Mouse (Mus musculus) limb, embryonic 13.5 days (tissue): ENCODE results near the gene Ppm1l. TPM values are rescaled to one million over a fixed set of nuclear protein-coding genes. Genes with fewer than 3 reads are reported as not detected.
"Not testable (repeated sequence)": the region's sequence is repeated elsewhere in the genome, so short reads cannot be mapped to it uniquely, and the experiment has no call there.

Source experiments
- ATAC-seq: fragments of 200-750 bp; cut with Nextera tagmentation; 2 replicates; pipeline ENCODE4 v1.8.0; 2017; ENCODE audit warnings: low read depth, moderate number of reproducible peaks, moderate TSS enrichment; ENCODE audit not compliant: low FRiP score
- H3K27ac ChIP-seq: fragments of 300-500 bp; sonication (generic); 2 replicates; pipeline ENCODE4 v1.5.1; 2015; ENCODE audit warnings: inconsistent platforms, mild to moderate bottlenecking, moderate library complexity
- H3K27me3 ChIP-seq: fragments of 300-500 bp; sonication (generic); 2 replicates; pipeline ENCODE4 v1.6.1; 2015; ENCODE audit warnings: mild to moderate bottlenecking, inconsistent platforms
- H3K36me3 ChIP-seq: fragments of 300-500 bp; sonication (generic); 2 replicates; pipeline ENCODE4 v1.6.1; 2015; ENCODE audit warnings: inconsistent platforms, mild to moderate bottlenecking, moderate library complexity
- H3K4me1 ChIP-seq: fragments of 300-500 bp; sonication (generic); 2 replicates; pipeline ENCODE4 v1.6.1; 2015; ENCODE audit warnings: inconsistent platforms
- H3K4me2 ChIP-seq: fragments of 300-500 bp; sonication (generic); replicated peaks from 2 replicates; pipeline ENCODE4 v1.6.1; 2015; ENCODE audit warnings: inconsistent platforms, mild to moderate bottlenecking, moderate library complexity
- H3K4me3 ChIP-seq: fragments of 300-500 bp; sonication (generic); 2 replicates; pipeline ENCODE4 v1.5.1; 2015; ENCODE audit warnings: moderate library complexity, mild to moderate bottlenecking, inconsistent platforms
- H3K9ac ChIP-seq: fragments of 300-500 bp; sonication (generic); 2 replicates; pipeline ENCODE4 v1.6.1; 2015; ENCODE audit warnings: mild to moderate bottlenecking, inconsistent platforms
- H3K9me3 ChIP-seq: fragments of 300-500 bp; sonication (generic); 2 replicates; pipeline ENCODE4 v1.6.1; 2016; ENCODE audit warnings: inconsistent platforms
- WGBS: fragments of 180-500 bp; shearing (Covaris S2); methylation state at CpG from one replicate; pipeline ENCODE4 v1.1.7; 2015; 5-methylcytosine and 5-hydroxymethylcytosine counted together
- polyA plus RNA-seq: library from polyadenylated mRNA; unstranded; fragments of >200 nt; fragmentation: Nextera tagmentation; extraction: Ambion mirVana; gene quantifications from 2 replicates; pipeline ENCODE4 v1.2.1, GENCODE M21; 2015

Ppm1l gene
- polyA plus RNA-seq, 1 experiment from 2014 or later, result 15.9 TPM

- H3K4me3 ChIP-seq, H3K27ac ChIP-seq, H3K36me3 ChIP-seq, H3K4me2 ChIP-seq, H3K9ac ChIP-seq, ATAC-seq, H3K4me1 ChIP-seq, H3K9me3 ChIP-seq, H3K27me3 ChIP-seq: not testable (repeated sequence)
- 91% methylated on average over 1 of the region's 1 CpGs for WGBS
Measured at GRCm38 (mm10) chr3:69565586-69565985, 248.9 kb downstream of the Ppm1l start.

DNA sequence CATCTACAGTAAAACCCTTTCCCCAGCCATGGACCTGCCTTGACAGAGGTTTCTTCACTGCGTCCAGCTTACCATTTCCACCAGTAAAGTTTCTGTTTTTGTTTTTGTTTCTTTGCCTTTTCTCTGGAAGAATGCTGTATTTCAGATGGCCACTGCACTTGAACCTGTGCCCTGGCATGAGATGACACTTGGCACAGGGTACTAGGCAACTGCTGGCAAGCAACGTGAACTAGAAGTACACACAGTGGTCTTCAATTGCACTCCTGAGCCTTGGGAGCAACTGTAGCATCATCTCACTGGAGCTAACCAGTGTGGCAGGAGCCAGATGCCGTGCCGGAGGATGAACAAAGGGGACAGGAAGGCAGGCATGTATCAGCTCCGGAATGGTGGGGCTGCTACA is 255.9 kb downstream of the Ppm1l start:
- no peaks in the 10 kb centered on the region for H3K9me3 ChIP-seq
- 96% methylated on average over 5 of the region's 5 CpGs for WGBS
- H3K27me3 ChIP-seq, result no peaks in the 10 kb centered on the region
- no peak overlapping the region for H3K4me3 ChIP-seq
- H3K9ac ChIP-seq, result no peak overlapping the region
- no peaks in the 10 kb centered on the region for H3K4me1 ChIP-seq
- H3K4me2 ChIP-seq, result no peak overlapping the region
- H3K27ac ChIP-seq, result no peak overlapping the region
- peaks cover 37% of the 10 kb centered on the region for H3K36me3 ChIP-seq
- no peak for ATAC-seq

DNA sequence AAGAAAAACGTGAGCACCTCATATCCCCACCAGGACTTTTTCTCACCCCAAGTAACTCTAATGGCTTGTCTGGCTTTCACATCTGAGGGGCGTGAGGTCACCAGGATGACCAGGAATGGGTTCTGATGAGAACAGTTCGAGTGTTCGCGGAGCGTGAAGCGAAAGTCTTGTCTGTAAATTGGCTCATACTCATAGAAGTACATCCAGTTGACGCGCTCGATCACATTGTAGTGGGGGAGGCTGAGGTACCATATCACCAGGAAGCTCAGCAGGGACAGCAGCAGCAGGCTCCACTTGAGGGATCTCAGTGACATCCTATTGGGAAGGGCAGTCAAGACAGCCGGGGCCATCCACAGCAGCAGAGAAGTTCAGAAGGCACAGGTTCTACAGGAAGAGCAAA is 258.9 kb downstream of the Ppm1l start:
- Histone ChIP-seq H3K27me3 (no peaks in the 10 kb centered on the region), H3K4me3 (no peak overlapping the region), H3K9me3 (no peaks in the 10 kb centered on the region), H3K4me1 (no peaks in the 10 kb centered on the region), H3K36me3 (peaks cover 54% of the 10 kb centered on the region), H3K27ac (no peak overlapping the region), H3K4me2 (no peak overlapping the region), H3K9ac (no peak overlapping the region)
- 94% methylated on average over 11 of the region's 11 CpGs for WGBS
- ATAC-seq, result no peak

DNA sequence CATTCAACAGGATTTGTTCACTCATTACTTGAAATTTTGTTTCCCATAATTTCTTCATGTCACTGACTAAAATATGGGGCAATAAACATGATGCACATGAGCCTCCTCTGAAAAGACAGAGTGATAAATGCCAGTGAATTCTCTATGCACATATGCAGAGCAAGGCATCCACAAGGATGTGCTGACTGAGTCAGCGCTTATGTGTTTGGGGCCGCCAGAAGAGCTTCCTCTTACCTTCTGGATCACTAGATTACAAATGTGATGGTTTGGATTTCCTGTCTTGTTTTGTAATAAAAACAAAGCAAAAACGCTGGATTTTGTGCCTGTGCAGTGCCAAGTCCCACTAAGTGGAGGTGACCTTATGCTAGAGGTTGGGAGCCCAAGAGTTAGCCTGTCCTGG is 260.1 kb downstream of the Ppm1l start:
- Histone ChIP-seq H3K4me2 (no peak overlapping the region), H3K36me3 (peaks cover 54% of the 10 kb centered on the region), H3K9ac (no peak overlapping the region), H3K9me3 (no peaks in the 10 kb centered on the region), H3K4me1 (no peaks in the 10 kb centered on the region), H3K4me3 (no peak overlapping the region), H3K27me3 (no peaks in the 10 kb centered on the region), H3K27ac (no peak overlapping the region)
- no peak for ATAC-seq
- WGBS, result 85% methylated on average over 3 of the region's 3 CpGs

- Histone ChIP-seq H3K9ac (no peak overlapping the region), H3K27ac (no peak overlapping the region), H3K4me2 (no peak overlapping the region), H3K4me3 (no peak overlapping the region), H3K4me1 (no peaks in the 10 kb centered on the region), H3K27me3 (no peaks in the 10 kb centered on the region), H3K36me3 (peaks cover 54% of the 10 kb centered on the region), H3K9me3 (no peaks in the 10 kb centered on the region)
- ATAC-seq, result no peak
- 86% methylated on average over 1 of the region's 1 CpGs for WGBS
Measured at GRCm38 (mm10) chr3:69578791-69579190, 262.1 kb downstream of the Ppm1l start.

DNA sequence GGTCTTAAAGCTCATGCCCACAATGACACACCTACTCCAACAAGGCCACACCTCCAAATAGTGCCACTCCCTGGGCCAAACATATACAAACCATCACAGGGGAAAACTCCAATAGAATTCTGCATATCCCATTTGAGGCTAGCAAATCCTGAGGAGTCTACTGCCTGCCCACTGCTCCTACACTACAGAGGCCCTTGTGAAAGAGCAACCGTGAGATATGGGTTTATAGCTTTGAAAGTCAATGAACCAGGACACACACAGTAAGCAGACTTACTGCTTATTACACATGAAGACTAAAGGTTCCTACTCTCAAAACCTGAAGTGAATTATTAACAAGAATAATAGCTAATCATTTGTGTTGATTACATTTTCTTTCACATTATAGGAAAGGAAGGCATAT is 267.1 kb downstream of the Ppm1l start:
- Histone ChIP-seq H3K4me3 (no peak overlapping the region), H3K9ac (no peak overlapping the region), H3K27me3 (no peaks in the 10 kb centered on the region), H3K4me1 (peaks cover 13% of the 10 kb centered on the region), H3K4me2 (no peak overlapping the region), H3K36me3 (peaks cover 19% of the 10 kb centered on the region), H3K27ac (no peak overlapping the region), H3K9me3 (no peaks in the 10 kb centered on the region)
- ATAC-seq, result no peak
- 89% methylated on average over 1 of the region's 1 CpGs for WGBS

DNA sequence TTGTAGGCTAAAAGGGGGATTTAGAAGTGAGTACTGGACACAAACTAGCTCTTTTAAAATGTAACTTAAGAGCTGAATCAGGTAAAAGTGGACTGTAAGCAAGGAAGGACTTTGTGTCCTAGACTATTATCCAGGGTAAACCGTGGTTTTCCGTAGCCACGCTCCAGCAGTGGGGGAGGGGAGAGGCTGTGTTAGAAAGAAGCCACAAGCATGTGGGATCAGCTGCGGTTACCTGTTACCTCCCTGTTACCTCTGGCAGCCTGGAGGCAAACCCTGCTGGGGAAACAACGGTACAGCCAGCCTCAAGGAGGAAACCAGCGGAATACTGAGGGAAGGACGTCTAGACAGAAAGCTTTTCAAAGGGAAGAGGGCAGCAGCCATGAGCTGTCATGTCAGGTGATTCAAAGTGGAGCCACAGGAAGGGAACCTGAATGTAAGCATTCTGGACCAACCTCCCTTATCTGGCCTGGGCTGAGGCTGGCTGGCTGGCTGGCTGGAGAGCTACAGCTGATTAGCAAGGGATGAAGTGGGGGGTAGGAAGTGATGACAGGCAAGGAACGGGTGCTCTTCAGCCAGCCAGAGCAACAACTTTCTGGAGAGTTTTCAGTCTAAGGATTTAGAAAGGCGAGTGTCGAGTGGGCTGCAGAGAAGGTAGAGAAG is 271.6 kb downstream of the Ppm1l start:
- WGBS, result 41% methylated on average over 10 of the region's 10 CpGs
- Histone ChIP-seq H3K9me3 (0 out of 2 replicates have a peak, but pooled peaks cover 4% of the 10 kb centered on the region), H3K4me2 (no peak overlapping the region), H3K4me1 (peaks cover 13% of the 10 kb centered on the region), H3K4me3 (no peak overlapping the region), H3K36me3 (peaks cover 5% of the 10 kb centered on the region), H3K27me3 (no peaks in the 10 kb centered on the region), H3K9ac (peak overlapping the region; percentile 31; the same call in 1 of the 2 replicates), H3K27ac (no peak overlapping the region)
- ATAC-seq, result no peak

DNA sequence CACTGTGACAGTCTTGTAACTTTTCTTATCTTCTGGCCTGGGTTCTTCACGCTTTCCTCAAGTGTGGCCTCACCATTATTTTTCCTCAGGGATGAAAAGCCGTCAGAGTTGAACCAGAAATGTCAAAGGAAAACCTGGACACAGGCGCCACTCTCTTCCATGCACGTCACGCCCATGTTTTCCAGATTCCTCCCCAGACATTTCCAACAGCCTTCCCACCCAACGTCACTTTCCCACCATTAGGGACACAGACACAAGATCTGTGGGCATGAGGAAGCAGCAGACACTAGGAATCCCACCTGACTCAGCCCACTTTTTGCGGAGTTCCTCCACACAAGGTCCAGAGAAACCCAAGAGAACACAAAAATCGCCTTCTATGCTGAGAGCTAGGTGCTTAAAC is 276.8 kb downstream of the Ppm1l start:
- 0 out of 2 replicates have a peak, but pooled peaks cover 4% of the 10 kb centered on the region for H3K9me3 ChIP-seq
- H3K4me3 ChIP-seq, result no peak overlapping the region
- H3K27ac ChIP-seq, result no peak overlapping the region
- peaks cover 3% of the 10 kb centered on the region; the same call in 1 of the 2 replicates for H3K36me3 ChIP-seq
- 91% methylated on average over 8 of the region's 8 CpGs for WGBS
- H3K9ac ChIP-seq, result no peak overlapping the region
- no peak for ATAC-seq
- no peaks in the 10 kb centered on the region for H3K27me3 ChIP-seq
- H3K4me1 ChIP-seq, result peaks cover 13% of the 10 kb centered on the region
- no peak overlapping the region for H3K4me2 ChIP-seq

DNA sequence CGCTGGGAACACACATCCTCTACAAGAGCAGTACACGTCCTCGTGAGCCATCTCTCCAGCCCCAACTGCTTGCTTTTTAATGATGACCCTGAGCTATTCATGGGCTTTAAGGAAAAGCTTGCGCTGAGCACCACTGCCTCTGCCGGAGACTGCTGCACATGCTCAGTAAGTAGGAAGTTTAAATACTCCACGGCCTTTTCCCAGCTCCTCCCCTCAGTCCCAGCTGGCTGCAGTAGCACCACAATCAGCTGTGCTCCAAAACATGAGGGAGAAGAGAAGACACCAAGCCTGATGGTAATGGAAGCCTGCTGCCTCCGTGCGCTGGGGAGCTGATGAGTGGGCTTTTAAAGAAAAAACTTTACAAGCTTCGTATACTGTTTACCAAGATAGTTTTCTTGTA is 277.4 kb downstream of the Ppm1l start:
- Histone ChIP-seq H3K27ac (no peak overlapping the region), H3K27me3 (no peaks in the 10 kb centered on the region), H3K36me3 (peaks cover 3% of the 10 kb centered on the region; the same call in 1 of the 2 replicates), H3K4me3 (no peak overlapping the region), H3K9me3 (0 out of 2 replicates have a peak, but pooled peaks cover 4% of the 10 kb centered on the region), H3K4me2 (no peak overlapping the region), H3K9ac (no peak overlapping the region), H3K4me1 (peaks cover 11% of the 10 kb centered on the region)
- WGBS, result 65% methylated on average over 9 of the region's 9 CpGs
- no peak for ATAC-seq

GRCm38 (mm10) chr3:69596116-69596515 is 279.5 kb downstream of the Ppm1l start:
- H3K27ac ChIP-seq, result no peak overlapping the region
- H3K4me3 ChIP-seq, result no peak overlapping the region
- no peak for ATAC-seq
- no peak overlapping the region for H3K9ac ChIP-seq
- no peaks in the 10 kb centered on the region for H3K27me3 ChIP-seq
- no peaks in the 10 kb centered on the region for H3K9me3 ChIP-seq
- 0 out of 2 replicates have a peak, but pooled peaks cover 3% of the 10 kb centered on the region for H3K36me3 ChIP-seq
- H3K4me1 ChIP-seq, result peaks cover 14% of the 10 kb centered on the region
- 89% methylated on average over 3 of the region's 3 CpGs for WGBS
- no peak overlapping the region for H3K4me2 ChIP-seq

DNA sequence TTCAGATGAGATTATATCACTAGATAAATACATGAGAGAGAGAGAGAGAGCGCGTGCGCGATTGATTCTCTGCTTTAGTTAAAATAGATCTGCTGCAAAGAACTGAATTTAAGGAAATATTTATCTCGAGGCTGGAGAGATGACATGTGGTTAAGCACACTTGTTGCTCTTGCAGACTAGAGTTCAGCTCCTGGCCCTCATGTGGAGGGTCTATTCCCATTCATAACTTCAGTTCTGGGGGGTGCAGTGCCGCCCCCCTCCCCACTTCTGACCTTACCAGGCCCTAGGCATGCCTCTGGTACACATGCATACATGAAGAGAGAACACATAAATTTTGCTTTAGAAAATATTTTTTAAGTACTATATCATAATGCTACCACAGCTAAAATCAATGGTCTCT is 280.6 kb downstream of the Ppm1l start:
- peak overlapping the region; percentile 85 for H3K4me2 ChIP-seq
- WGBS, result 94% methylated on average over 6 of the region's 6 CpGs
- H3K36me3 ChIP-seq, result 0 out of 2 replicates have a peak, but pooled peaks cover 3% of the 10 kb centered on the region
- 0 out of 2 replicates have a peak, but pooled peaks cover 3% of the 10 kb centered on the region for H3K27me3 ChIP-seq
- no peaks in the 10 kb centered on the region for H3K9me3 ChIP-seq
- H3K27ac ChIP-seq, result no peak overlapping the region
- peaks cover 14% of the 10 kb centered on the region for H3K4me1 ChIP-seq
- peak overlapping the region; percentile 74 for H3K4me3 ChIP-seq
- no peak for ATAC-seq
- peak overlapping the region; percentile 90 for H3K9ac ChIP-seq

DNA sequence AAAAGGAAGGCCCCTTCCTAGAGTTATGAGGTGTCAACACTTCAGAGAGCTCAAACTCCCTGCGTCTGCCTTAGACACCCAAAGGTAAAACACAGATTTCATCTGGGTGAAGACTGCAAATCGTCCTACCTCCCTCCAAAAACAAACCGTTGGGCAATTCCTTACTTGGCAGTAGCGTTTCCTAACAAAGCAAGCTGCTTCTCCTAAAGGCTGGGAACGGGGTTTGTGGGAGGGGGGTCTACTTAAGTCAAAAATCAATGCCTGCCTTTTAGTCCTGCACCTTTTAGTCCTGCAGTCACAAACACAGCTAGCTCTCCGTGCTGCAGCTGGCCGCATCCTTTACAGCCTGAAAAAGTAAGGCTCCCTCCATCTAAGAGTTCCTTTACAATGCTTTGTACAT is 281.2 kb downstream of the Ppm1l start:
- Histone ChIP-seq H3K36me3 (0 out of 2 replicates have a peak, but pooled peaks cover 3% of the 10 kb centered on the region), H3K9me3 (no peaks in the 10 kb centered on the region), H3K4me2 (peak overlapping the region; percentile 85), H3K27me3 (0 out of 2 replicates have a peak, but pooled peaks cover 4% of the 10 kb centered on the region), H3K27ac (0 out of 2 replicates have a peak overlapping the region, but pooled peaks have one; percentile 28), H3K9ac (peak overlapping the region; percentile 90), H3K4me3 (peak overlapping the region; percentile 74), H3K4me1 (peaks cover 14% of the 10 kb centered on the region)
- WGBS, result 5% methylated on average over 7 of the region's 7 CpGs
- ATAC-seq, result no peak
